Mouse (Mus musculus) gastrocnemius, postnatal 14 days (tissue): ENCODE measurements around the gene Abca2. TPM values are rescaled to one million over a fixed set of nuclear protein-coding genes. Genes with fewer than 3 reads are reported as not detected.

Experiments
- DNase-seq: peaks from one replicate; pipeline ENCODE4 v3.0.0; 2021; ENCODE audit warnings: mixed read lengths
- intact Hi-C: fragments of 180-260 bp; cut with DNase I; formaldehyde crosslinking; loops from one replicate; pipeline ENCODE4 v1.15.1; 2025; ENCODE audit warnings: low total_unique reads
- total RNA-seq, 2 experiments: library from RNA; stranded (reverse); gene quantifications; 2 replicates each; pipeline ENCODE4 v1.2.3; 2021

Abca2 gene
- total RNA-seq, 2 experiments from 2014 or later: 9.2 to 11.6 TPM

- no peak for DNase-seq
- intact Hi-C loops: loop anchor here (5.0 kb wide), 1 partner anchor 60 kb away; no protein-coding TSS in a partner anchor
Measured at GRCm38 (mm10) chr2:25422587-25423410, 5.7 kb upstream of the Abca2 start, which contains the start of gene Fut7. TSS of gene Fut7 (plus strand) at chr2:25423267.

GRCm38 (mm10) chr2:25423626-25424025 is 4.9 kb upstream of the Abca2 start:
- DNase-seq: no peak
- intact Hi-C loops: loop anchor here (5.0 kb wide), 1 partner anchor 59 kb away; no protein-coding TSS in a partner anchor

GRCm38 (mm10) chr2:25425481-25425880 is 3.0 kb upstream of the Abca2 start:
- no peak for DNase-seq
- intact Hi-C loops: no loop called here

DNA sequence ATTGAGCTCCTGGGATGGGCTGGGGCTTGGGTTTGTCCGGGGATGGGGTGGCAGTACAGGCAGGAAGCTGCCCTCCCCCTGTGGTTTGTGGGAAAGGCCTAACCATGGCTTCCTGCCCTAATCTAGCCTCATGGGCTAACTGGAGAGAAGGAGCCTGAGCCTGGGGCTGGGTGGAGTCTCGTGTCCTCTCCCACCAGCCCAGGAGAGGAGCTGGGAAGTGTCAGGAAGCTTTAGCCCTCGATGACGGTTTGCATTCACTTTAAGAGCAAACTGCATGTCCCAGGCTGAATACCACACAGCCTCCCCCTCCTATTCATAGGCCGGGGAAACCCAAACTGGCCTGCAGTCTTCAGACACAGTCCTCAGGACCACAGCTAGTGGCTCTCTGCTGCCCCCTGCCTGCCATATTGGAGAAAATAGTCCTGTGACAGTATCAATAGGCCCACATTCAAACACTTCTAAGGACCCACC is 1.7 kb upstream of the Abca2 start:
- DNase-seq: peak; percentile 67
- intact Hi-C loops: no loop called here

DNA sequence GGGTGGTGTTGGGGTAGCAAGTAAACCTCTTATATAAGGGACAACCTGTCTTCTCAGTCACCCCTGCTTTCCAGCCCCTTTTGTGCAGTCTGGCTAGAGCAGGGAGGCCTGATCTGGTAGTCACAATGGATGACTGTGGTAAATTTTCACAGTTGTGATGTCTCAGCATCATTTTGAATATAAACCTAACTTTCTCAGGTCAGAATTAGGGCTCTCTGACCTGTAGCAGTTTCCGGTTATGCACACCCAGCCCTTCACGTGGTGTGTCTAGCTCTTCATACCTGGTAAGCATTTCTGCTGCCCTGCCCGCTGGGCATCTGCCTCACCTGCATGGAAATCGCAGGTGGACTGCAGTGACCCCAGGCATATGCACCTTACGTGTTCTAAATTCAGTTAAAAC is 1.2 kb upstream of the Abca2 start:
- no peak for DNase-seq
- intact Hi-C loops: no loop called here

DNA sequence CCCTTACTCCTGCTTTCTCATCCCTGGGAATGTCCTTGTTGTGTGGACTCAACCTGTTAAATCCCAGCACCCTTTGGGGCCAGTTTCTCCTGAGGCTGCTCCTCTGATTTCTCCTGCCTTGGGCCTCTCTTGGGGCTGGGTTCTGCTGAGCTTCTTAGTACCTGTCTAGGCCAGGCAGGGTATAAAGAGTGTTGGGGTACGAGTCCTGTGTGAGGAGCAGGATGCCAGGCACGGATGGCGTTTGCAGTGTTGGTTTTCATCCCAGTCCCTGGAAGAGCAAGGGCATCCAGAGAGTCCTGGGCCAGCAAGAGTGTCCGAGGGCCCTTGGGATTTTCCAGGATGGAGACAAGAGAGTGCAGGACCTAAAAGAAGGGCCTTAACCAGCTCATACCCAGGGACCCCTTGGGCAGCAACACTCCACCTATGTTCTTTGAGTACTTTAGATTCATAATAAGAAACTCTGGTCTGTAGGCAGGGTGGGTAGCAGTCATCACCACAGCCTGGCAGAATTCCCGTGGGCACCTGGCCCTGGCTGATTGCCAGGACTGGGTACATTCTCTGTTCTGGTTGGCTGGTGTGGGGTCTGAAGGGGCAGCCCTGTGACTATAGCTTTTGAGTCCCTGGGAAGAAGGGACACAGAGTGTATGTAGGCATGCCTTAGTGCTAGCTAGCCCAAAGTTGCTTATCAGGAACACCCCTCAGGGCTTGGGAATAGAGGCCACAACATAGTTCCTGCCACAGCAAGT is 1.1 kb downstream of the Abca2 start:
- intact Hi-C loops: no loop called here
- DNase-seq: no peak

DNA sequence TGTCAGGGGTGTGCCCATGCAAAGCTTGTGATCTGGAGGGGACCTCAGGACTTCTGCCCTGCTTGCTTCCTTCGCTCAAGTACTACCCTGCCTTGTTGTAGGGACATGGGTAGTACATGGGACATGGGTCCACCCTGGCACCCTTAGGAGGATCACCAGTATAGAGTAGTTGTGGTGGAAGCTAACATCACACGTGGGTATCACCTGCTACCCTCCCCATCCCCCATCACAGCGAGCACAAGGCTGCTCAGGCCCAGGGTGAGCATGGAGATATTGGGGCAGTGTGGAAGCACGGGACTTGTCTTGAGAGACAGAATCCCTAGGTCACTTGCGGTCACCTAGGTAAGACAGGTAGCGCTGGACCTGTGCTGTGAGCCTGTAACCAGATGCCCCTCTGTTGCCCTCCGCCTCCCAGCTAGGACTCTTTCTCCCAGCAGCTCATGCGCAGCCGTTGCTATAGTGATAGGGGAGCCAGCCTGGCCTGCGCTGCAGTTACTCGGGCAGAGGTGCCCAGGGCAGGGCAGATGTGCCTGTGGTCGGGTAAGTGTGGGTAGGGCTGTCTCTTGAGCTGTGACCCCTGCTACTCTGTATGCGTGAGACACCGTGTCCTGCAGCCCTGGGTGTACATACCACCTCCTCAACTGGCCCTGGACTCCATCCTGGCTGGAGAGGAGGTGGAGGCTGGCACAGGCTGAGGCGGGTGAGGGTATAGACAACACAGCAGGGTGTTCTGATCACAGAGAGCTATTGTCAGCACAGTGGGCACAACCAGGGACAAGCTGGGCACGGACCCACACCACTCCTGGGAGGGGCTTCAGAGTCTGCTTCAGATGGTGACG is 2.1 kb downstream of the Abca2 start:
- DNase-seq: no peak
- intact Hi-C loops: no loop called here

GRCm38 (mm10) chr2:25431308-25431855 is 2.9 kb downstream of the Abca2 start:
- intact Hi-C loops: no loop called here
- no peak for DNase-seq

- intact Hi-C loops: no loop called here
- no peak for DNase-seq
Measured at GRCm38 (mm10) chr2:25432326-25433098, 4.0 kb downstream of the Abca2 start.

GRCm38 (mm10) chr2:25433101-25433500 is 4.6 kb downstream of the Abca2 start:
- DNase-seq: no peak
- intact Hi-C loops: no loop called here

- intact Hi-C loops: no loop called here
Measured at GRCm38 (mm10) chr2:25434292-25434691, 5.8 kb downstream of the Abca2 start.

GRCm38 (mm10) chr2:25436286-25436820 is 7.8 kb downstream of the Abca2 start:
- DNase-seq: no peak
- intact Hi-C loops: no loop called here

More at GRCm38 (mm10) chr2:25434292-25434691, 5.8 kb downstream of the Abca2 start:
- no peak for DNase-seq

- no peak for DNase-seq
- intact Hi-C loops: no loop called here
Measured at GRCm38 (mm10) chr2:25441067-25441466, 12.6 kb downstream of the Abca2 start.

- intact Hi-C loops: no loop called here
- DNase-seq: no peak
Measured at GRCm38 (mm10) chr2:25442682-25443081, 14.2 kb downstream of the Abca2 start.

DNA sequence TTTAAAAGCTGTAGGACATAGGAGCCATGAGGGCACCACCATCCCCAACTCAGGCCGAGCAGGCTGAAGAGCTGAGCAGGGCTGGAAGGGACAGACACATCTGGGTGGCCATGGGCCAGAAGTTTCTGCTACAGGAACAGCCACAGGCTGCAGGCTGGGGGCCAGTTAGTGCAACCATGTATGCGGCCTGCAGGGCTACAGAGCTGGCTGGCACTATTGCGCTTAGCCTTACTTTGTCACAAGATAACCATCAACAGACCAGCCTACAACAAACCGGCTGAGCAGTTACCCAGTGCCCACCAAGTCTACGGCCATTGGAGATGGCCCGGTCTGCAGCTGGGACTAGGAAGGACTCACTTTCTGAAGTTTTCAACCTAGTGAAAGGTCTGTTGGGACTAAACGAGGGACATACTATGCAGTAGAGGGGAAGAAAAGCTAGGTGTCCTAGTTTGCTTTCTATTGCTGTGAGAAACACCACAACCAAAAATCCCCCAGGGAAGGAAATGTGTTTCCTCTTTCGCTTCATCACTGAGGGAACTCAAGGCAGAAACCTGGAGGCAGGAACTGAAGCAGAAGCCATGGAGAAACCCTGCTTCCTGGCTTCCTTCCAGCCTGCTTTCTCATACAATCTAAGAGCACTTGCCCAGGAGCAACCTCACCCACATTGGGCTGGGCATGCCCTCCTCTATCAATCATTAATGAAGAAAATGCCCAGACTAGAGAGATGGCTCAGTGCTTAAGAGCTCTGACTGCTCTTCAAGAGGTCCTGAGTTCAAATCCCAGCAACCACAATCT is 22.5 kb downstream of the Abca2 start:
- no peak for DNase-seq
- intact Hi-C loops: no loop called here

DNA sequence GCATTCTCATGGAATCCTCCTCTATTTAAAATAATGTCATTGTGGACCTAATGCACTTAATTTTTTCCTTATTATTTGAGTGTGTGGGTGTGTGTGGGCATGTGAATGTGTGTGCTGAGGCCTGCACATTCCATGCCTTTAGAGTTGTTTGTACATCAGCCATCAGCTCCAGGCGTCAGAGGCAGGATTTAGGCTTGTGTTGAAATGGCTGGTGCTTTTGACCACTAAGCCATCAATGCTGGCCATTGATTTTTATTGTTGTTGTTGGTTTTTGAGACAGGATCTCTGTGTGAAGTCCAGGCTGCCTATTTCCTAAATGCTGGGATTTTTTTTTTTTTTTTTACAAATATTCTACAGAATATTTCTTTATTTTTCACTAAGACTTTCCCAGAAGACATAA is 24.4 kb downstream of the Abca2 start:
- intact Hi-C loops: no loop called here
- DNase-seq: no peak

DNA sequence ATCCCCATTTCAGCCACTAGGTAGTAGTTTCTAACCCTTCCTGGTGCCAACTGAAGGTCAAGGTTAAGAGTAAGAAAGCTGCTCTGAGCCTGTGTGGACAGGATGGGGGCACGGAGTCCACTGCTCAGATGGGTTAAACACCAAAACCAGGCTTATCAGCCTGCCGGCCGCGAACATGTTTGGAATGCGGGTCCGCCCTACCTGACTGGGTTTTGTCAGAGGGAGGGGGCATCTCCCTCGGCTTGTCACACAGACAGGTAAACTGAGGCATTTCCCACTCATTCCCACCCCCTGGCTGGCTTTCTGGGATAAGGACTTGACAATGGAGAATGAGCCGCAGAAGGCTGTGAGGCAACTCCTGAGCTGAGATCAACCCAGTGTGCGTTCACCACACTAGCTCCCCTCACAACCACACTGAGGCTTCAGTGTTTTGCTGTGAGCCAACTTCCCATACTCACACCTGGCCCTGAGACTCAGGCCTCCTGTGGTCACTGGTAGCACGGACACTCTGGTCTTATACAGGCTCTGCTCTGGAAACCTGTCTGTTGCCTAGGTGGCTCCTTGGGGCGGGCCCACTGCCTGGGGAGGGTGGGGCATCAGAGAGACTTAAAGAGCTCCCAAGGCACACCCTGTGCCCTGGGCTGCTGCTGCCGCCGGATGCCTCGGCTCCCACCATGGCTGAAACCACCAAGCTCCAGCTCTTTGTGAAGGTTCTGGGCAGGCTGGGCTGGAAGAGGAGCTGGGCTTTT is 27.9 kb downstream of the Abca2 start, which contains the start of gene Clic3:
Gene Clic3, plus strand, starts transcription at position 634 of the 749 bp plus-strand sequence.
- intact Hi-C loops: no loop called here
- no peak for DNase-seq
